Mouse (Mus musculus) induced T-regulatory cell, adult 2 months (primary cell): ENCODE data around the gene Gnptab.
A peak's percentile ranks its signal among the peaks of the same experiment; 100 is the strongest.
"Not testable (repeated sequence)": the region's sequence is repeated elsewhere in the genome, so short reads cannot be mapped to it uniquely, and the experiment has no call there.

ENCODE experiments used
- DNase-seq: peaks from one replicate; pipeline ENCODE4 v3.0.0-alpha.2; 2012; ENCODE audit warnings: low read depth

Gnptab gene

DNA sequence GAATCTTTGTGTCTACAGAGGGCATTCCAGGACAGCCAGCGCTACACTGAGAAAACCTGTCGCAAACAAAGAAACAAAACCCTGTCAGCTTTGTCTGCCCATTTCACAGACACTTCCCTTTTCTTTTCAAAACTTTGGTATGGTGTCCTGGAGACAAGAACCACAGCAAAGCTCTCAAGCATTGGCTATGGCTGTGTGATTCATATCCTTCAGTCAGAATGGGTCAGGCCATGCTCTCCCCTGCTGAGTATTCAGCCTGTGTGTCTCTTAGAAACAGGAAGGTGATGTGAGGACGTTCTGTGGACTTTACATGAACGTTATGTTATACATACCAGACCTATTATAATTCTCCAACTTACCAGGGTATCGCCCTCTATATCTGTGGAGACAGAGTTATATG, 38.8 kb downstream of the Gnptab start:
- DNase-seq, result no peak

DNA sequence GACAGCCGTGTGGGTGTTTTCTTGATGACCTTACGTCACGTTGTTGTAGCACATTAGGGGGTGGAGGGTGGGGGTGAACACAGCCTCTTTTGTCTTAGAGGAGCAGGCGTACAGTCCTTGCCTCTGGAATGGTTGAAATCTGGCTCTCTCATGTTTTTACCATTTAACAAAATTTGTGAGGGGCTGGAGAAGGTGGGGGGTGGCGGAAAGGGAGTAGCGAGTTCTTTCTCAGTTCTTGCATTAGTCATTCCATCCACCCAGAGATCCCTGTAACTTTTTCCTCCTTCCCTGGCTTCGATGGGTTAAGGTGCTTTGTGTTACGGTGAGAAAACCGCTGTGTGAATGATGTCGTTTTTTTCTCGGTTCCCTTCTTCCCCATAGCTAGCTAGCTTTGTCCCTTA, 41.2 kb downstream of the Gnptab start:
- no peak for DNase-seq

DNA sequence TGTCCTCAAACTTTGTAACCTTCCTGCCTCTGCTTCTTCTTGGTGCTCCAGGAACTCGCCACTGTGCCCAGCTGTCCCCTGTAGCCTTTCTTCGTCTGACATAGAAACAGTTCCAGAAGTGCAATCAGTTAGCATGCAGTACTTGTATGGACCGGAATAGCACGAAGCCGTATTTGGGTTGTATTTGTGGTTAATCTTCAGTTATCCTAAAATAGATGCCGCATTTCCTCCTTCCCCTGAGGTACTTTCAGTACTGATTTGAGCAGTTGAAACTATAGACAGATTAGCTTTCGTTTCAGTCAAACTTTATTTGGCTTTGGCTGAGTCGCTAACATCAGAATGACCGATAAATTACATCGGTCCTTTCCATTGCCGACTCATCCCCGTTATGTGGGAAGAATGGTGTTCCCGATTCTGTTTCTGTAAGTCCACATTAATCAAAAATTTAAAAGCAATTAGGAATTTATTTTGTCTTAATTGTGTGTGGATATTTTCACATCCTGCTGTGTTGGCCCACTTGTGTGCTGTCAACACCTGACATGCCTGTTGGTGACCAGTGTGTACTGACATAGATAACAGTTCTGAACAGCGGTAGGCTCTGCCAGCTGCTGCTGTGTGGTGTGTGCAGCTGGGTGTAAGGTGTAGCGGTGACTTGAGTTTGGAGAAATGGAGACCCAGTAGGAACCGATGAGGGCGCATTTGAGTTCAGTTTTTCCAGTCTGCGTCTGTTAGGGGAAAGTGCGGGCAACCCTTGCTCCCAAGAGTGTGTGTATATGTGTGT, 41.9 kb downstream of the Gnptab start:
- peak; percentile 81 for DNase-seq

DNA sequence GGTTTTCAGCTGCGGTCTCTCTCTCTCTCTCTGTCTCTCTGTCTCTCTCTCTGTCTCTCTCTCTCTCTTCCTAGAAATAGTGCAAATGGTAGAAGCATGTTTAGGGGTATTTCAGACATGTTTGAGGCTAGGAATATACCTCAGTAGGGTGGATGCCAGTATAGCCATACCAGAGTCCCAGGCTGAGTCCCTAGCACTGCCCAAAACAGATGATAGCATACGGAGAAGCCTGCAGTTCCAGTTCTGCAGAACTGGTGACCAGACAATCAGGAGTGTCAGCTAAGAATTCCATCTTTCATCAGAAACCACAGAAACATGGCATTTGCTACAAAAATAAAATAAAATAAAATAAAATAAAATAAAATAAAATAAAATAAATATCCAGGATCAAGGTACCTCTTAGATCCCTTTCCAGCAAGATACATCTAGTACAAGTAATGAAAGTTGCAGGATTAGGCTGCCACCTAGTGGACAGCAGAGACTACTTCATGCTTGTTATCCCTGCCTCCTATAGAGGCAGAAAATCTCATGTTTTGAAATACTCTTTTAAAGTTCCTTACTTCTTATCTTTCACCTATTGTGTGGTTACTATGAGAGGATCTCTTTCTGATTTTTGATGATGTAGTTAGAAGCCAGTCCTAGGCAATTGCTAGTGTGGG, 47.4 kb downstream of the Gnptab start:
- DNase-seq, result peak; percentile 87

DNA sequence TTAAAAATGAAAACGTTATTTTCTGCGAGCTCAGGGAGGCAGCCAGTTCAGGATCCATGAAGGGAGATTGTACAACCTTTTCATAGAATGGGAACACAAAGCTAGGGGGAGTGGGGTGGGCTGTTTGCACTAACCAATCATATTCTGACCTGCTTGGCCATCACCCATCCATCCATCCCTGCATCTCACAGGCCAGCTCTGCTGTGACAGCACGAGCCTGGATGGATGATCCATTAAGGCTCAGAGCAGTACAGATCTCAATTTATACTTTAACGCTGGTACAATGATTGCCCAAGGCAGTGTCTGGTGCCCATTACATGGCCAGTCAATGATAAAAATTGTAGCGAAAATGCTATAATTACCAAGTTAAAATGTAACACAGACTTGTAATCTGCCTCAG, 48.0 kb downstream of the Gnptab start:
- DNase-seq, result no peak

DNA sequence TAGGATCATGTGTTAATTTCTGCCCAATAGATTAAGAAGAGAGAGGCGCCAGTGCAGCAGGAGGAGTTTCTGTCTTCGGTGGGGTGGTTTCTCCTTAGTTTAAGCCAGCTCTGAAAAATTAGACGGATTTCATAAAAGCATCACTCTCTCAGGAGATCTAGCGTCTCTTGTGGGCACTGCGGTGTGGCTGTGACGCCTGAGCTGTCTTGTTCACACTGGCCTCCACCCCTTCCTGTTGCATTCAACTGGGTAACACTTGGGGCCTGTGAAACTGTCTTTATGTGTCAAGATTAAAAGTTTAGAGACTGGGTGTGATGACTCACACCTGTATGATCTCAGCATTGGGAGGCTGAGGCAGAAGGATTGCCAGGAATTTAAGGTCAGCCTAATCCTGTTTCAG, 49.1 kb downstream of the Gnptab start:
- DNase-seq, result peak; percentile 65

DNA sequence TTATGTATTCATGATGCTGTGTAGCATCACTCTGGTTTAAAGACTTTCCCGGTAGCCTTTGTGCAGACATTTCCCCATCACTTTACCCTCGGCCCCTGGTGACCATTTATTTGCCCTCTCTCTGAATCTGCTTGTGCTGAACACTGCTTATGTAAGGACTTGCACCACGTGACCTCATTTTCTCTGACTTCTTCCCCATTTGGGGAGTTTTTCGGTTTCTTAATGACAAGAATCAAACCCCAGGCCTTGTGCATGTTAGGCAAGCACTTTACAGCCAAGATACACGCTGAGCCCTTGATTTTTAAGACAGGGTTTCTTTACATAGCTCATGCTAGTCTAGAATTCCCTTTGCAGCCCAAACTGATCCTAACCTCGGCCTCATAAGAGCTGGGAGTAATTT, 62.3 kb downstream of the Gnptab start:
- no peak for DNase-seq

DNA sequence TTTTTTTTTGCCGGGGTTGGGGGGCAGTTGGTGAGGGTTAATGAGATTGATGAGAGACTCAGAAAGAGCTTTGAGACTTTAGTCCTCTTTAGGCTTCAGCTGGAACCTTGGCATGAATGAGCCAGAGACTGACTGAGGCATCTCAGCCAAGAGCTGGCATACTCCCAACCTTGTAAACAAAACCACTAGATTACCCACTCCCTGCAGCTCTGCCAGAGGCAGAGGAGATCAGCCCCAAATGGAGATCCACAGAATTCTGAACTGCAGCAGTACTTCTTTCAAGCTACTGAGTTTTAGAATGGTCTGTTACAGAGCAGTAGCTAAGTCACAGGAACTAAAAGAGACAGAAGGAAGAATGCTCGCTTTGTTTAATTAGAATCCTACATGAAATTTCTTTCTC, 72.3 kb downstream of the Gnptab start:
- DNase-seq, result no peak

DNA sequence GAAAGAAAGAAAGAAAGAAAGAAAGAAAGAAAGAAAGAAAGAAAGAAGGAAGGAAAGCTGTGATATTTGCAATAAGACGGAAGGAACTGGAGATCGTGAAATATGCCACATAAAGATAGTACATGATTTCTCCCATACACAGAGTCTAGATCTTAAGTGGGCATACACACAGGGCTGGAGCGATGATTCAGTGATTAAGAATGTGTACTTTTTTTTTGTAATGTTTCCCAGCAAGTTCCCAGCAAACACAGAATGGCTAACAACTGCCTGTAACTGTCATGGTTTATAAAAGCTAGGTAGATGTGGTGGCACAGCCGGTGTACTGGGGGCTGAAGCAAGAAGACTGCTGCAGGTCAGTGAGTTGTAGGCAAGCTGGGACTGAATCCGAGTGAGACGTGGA, 73.1 kb downstream of the Gnptab start:
- no peak for DNase-seq

DNA sequence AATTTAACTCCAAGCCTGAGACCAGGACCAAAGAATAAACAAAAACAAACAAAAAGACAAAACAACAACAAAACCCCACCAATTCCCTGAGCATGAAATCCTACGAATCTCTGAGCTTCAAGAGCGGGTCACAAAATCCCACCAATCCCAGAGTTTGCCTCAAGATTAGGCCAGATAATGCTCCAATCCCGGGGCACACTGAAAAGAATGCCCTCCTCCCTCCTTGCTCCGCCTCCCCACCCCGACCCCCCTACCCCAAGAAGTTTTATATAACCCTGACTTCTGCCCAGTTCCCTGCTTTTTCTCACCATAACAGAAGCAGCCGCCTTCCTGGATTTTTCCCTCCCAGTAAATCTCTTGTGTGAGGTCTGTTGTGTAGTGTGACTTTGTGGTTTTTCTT, 78.9 kb downstream of the Gnptab start:
- DNase-seq, result no peak

DNA sequence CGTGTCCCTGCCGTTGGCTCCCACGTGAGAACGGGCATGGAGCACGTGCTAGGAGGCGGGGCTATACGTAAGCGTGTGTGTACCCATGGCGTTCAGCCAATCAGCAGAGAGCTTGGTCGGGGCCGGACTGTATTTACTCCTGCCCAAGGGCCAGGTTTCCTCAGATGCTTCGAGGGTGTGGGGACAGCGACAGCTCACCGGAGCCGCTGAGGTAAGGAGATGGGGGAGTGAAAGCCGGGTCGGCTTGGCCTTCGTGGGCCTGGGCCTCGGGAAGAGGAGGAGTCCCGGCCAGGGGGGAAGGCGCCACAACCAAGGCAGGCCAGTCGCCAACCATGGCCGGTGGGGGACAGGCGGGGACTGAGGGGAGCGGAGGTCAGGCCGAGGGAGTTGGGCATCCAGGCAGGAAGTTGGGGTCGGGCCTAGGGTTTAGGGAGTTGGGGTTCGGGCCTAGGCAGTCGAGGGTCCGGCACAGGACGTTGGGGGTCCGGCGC, 80.6 kb downstream of the Gnptab start, which contains the start of gene Sycp3:
Gene Sycp3, plus strand, starts transcription at position 68 of the 491 bp plus-strand sequence.
- DNase-seq, result no peak

DNA sequence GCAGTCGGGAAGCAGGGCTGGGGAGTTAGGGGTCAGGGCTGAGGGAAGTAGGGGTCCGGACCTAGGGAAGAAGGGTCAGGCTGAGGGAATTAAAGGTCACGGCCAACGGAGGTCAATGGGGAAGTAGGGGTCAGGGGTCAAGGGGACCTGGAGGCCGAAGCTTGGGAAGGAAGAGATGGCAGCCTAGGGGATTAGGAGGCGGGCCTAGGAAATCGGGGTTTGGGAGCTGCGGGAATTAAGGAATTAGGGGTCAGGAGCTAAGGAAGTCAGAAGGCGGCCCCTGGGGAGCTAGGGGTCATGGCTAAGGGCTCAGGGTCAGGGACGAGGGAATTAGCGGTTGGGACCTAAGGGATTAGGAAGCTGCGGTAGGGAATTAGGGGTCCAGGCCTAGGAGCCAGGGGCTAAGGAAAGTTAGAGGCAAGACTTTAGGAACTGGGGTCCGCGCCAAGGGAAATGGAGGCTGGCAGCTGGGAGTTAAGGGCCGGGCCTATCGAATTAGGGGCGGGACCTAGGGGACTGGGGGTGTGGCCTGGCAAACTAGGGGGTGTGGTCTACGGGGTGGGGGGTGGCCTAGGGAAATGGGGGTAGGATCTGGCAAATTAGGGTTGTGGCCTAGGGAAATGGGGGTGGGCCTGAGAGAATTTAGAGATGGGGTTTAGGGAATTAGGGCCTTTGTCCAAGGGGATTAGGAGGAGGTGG, 81.3 kb downstream of the Gnptab start:
- DNase-seq, result no peak

DNA sequence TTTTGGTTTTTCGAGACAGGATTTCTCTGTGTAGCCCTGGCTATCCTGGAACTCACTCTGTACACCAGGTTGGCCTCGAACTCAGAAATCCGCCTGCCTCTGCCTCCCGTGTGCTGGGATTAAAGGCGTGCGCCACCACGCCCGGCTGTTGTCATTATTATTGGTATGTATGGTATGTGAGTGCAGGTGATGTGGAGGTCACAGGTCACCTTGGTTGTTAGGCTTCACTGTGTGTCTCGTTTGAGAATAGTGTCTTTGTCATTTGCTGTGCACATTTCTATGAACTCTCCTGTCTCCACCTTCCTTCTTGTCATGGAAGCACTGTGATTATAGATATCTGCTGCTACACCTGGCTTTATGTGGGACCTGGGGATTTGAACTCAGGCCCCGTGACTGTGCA, 103.9 kb downstream of the Gnptab start:
- not testable (repeated sequence) for DNase-seq

DNA sequence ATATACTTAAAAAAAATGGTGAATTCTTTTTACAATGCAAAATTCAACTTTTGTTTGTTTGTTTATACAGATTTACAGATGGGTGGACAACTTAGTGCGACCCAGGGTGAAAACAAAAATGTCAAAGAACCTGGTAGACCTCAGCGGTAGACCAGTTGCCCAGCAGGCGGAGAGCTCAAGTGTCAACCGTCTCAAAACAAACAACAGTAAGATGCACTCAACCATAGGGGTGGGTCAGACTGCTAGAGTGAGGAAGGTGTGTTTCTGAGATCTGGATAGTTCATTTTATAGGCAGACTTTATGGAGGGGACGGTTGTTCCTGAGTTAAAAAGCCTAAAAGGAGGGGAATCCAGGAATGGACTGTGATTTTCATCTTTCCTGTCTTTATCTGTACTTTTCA, 109.7 kb downstream of the Gnptab start:
- no peak for DNase-seq

DNA sequence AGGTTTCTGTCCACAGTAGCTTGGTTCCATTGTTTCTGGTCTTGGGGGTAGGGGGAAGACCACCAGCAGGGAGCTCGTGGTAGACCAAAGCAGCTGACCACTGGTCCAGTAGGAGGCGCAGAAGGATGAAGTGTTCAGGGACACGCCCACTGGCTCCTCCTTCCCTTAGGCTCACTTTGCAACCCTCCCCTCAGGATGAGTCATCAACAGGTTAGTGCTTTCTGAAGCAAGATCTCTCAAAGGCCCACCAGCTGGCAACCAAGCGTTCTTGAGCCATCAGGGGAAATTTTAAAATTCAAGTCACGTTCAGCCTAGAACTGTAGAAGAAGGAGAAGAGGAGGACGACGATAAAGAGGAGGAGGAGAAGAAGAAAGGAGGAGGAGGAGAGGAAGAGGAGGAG, 112.7 kb downstream of the Gnptab start:
- no peak for DNase-seq

DNA sequence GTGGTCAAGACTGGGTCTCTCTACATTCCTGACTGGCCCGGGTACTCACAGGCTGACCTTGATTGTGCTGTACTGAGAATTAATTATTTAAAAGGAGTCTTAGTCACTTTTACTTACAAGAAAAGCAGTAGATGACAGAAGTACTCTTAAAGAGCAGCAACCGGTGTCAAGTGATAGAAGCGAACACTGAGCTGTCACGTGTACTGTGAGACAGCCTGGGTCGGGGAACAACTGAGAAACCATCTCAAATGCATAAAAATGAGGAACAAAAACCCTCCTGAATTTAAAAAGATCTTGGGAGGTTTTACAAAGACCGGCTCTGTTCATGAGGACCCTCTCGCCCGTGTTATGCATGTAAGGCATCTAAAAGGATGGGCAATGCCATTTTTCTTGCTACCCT, 113.7 kb downstream of the Gnptab start:
- DNase-seq, result no peak

DNA sequence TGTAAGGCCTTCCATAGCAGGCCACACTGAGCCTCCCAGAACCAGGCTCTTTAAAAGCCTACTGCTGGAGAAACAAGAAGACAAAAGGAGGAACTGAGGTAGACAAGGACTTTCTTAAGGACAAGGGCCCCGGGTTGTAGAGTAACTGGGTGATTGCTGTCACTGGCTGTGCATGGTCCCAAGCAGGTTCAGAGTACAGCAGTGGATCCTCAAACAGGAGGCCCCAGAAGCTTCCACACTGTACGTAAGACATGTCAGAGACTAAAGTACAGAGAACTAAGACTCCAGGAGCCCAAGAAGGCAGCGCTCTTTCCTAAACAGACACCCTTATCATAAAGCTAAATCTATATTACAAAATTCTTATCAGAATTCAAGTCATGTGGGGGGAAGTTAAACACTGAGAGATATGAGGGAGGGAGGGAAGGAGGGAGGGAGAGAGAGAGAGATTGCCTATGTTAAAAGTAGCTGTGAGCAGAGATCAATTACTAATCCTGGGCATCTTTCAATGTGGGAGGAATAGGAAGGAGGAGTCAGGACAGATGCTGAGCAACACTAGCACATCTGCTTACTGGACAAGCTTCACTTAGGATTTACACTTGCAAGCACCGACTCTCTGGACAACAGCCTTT, 116.1 kb downstream of the Gnptab start:
- no peak for DNase-seq
